In genomic region chr1:127830215-127830921, GRCm38 (mm10) we compare ENCODE assay signal across 18 mouse cellular contexts. TPM values are rescaled to one million over a fixed set of nuclear protein-coding genes. Genes with fewer than 3 reads are reported as not detected.
DNase-seq lines count a peak whose midpoint lies in the region; ATAC-seq lines count a peak whose summit lies in the region.
"Had no signal": no experiment of that assay in that cellular context is flagged by ENCODE, and none has a peak within 500 bp of the region (broad histone marks: within the 10 kb centered on the region; RNA-seq: fewer than 3 reads in every experiment).

No protein-coding gene starts in this region.

- H3K9me3 ChIP-seq in liver, embryonic 11.5 days (ENCODE audit: control insufficient read depth, low read length), result no peaks in the 10 kb centered on the region
- H3K9me3 ChIP-seq in megakaryocyte, embryonic 14.5 days, result no peaks in the 10 kb centered on the region
- no peaks in the 10 kb centered on the region for H3K9me3 ChIP-seq in intestine, embryonic 15.5 days
- H3K9me3 ChIP-seq: forebrain, embryonic 13.5 days; midbrain, embryonic 12.5 days; neural tube, embryonic 12.5 days had no signal

- H3K36me3 ChIP-seq in liver, embryonic 11.5 days (ENCODE audit: control insufficient read depth, insufficient read depth, low read length), result no peaks in the 10 kb centered on the region
- H3K36me3 ChIP-seq in megakaryocyte, embryonic 14.5 days (replicated peaks; ENCODE audit: low read length), result peaks cover 2% of the 10 kb centered on the region
- no peaks in the 10 kb centered on the region for H3K36me3 ChIP-seq in intestine, embryonic 15.5 days
- H3K36me3 ChIP-seq: midbrain, embryonic 12.5 days; neural tube, embryonic 12.5 days had no signal

- DNase-seq in liver, result peak; percentile 10
- no peak for DNase-seq in liver, embryonic 11.5 days (ENCODE audit: low spot score)
- DNase-seq in T-cell, adult 2 months (ENCODE audit: low spot score), result peak; percentile 85
- peak; percentile 78 for DNase-seq in thymus, postnatal 14 days
- no peak for DNase-seq in ovary, postnatal 10 days (ENCODE audit: low spot score)
- DNase-seq: heart, postnatal 36 days; kidney, adult 8-10 months; right cerebral cortex, adult 18-20 months had no signal

- H3K4me1 ChIP-seq in liver, embryonic 11.5 days (replicated peaks; ENCODE audit: control insufficient read depth, insufficient read depth, low read length), result peaks cover 5% of the 10 kb centered on the region; the same call in 1 of the 2 replicates
- H3K4me1 ChIP-seq in megakaryocyte, embryonic 14.5 days, result peaks cover 64% of the 10 kb centered on the region
- H3K4me1 ChIP-seq in intestine, embryonic 15.5 days (replicated peaks), result no peaks in the 10 kb centered on the region
- H3K4me1 ChIP-seq: forebrain, embryonic 13.5 days; midbrain, embryonic 12.5 days; neural tube, embryonic 12.5 days had no signal

- H3K9ac ChIP-seq in liver, embryonic 11.5 days (ENCODE audit: low read depth, low read length), result no peak overlapping the region
- no peak overlapping the region for H3K9ac ChIP-seq in intestine, embryonic 15.5 days
- H3K9ac ChIP-seq: forebrain, embryonic 13.5 days; midbrain, embryonic 12.5 days; neural tube, embryonic 12.5 days had no signal

- H3K4me2 ChIP-seq in liver, embryonic 11.5 days, result no peak overlapping the region
- no peak overlapping the region for H3K4me2 ChIP-seq in intestine, embryonic 15.5 days (replicated peaks)
- H3K4me2 ChIP-seq: forebrain, embryonic 13.5 days; midbrain, embryonic 12.5 days; neural tube, embryonic 12.5 days had no signal

- ATAC-seq in liver, embryonic 11.5 days (replicated peaks; ENCODE audit: low FRiP score), result no peak
- no peak for ATAC-seq in erythroblast, adult 5-6 weeks (replicated peaks; ENCODE audit: low FRiP score, poor library complexity, severe bottlenecking)
- ATAC-seq in intestine, embryonic 15.5 days, result no peak
- ATAC-seq: forebrain, embryonic 13.5 days; lung, postnatal 0 days had no signal

- no peaks in the 10 kb centered on the region for H3K27me3 ChIP-seq in liver, embryonic 11.5 days (replicated peaks; ENCODE audit: control insufficient read depth, insufficient read depth, low read length)
- H3K27me3 ChIP-seq in megakaryocyte, embryonic 14.5 days (replicated peaks), result no peaks in the 10 kb centered on the region
- no peaks in the 10 kb centered on the region for H3K27me3 ChIP-seq in intestine, embryonic 15.5 days (replicated peaks)
- H3K27me3 ChIP-seq: forebrain, embryonic 13.5 days; midbrain, embryonic 12.5 days; neural tube, embryonic 12.5 days had no signal

- H3K4me3 ChIP-seq in liver, embryonic 11.5 days (ENCODE audit: low read depth, low read length), result no peak overlapping the region
- H3K4me3 ChIP-seq in megakaryocyte, embryonic 14.5 days (replicated peaks), result peak overlapping the region; percentile 43
- no peak overlapping the region for H3K4me3 ChIP-seq in intestine, embryonic 15.5 days (replicated peaks)
- H3K4me3 ChIP-seq: forebrain, embryonic 13.5 days; heart, adult 2 months; left cerebral cortex, adult 2 months; midbrain, embryonic 12.5 days; neural tube, embryonic 12.5 days had no signal

- WGBS in liver, embryonic 11.5 days, result 58% methylated on average over 13 of the region's 13 CpGs
- WGBS in intestine, embryonic 15.5 days, result 82% methylated on average over 13 of the region's 13 CpGs

- no peak overlapping the region for H3K27ac ChIP-seq in liver, embryonic 11.5 days (ENCODE audit: low read depth, low read length)
- H3K27ac ChIP-seq in intestine, embryonic 15.5 days, result no peak overlapping the region
- H3K27ac ChIP-seq: forebrain, embryonic 13.5 days; heart, adult 2 months; left cerebral cortex, adult 2 months; midbrain, embryonic 12.5 days; neural tube, embryonic 12.5 days had no signal

RNA-seq across cellular contexts. Expression of gene Map3k19, which starts 24.5 kb away (rescaled TPM):
- not detected in 2 replicates for polyA plus RNA-seq in liver, embryonic 11.5 days (2014; fragmentation: Nextera tagmentation; extraction: Ambion mirVana)
- 0.09 TPM in 1 of 2 replicates, not detected in the other for polyA plus RNA-seq in megakaryocyte, embryonic 14.5 days (2012; ENCODE audit: insufficient read depth, low replicate concordance)
- total RNA-seq in erythroblast, adult 5-6 weeks (2015; ENCODE audit: low replicate concordance), result not detected in 2 replicates
- total RNA-seq in erythroblast, adult 5-6 weeks (2017; ENCODE audit: low replicate concordance), result not detected in 2 replicates
- polyA plus RNA-seq in intestine, embryonic 15.5 days (2015; fragmentation: Nextera tagmentation; extraction: Ambion mirVana), result not detected in 2 replicates
- polyA plus RNA-seq: limb, embryonic 14.5 days; neural tube, embryonic 12.5 days had no signal

RNA-seq across cellular contexts. Expression of gene Rab3gap1, which starts 38.2 kb away (rescaled TPM):
- polyA plus RNA-seq in liver, embryonic 11.5 days (2014; fragmentation: Nextera tagmentation; extraction: Ambion mirVana), result 19.9 and 20.7 TPM in 2 replicates
- polyA plus RNA-seq in megakaryocyte, embryonic 14.5 days (2012; ENCODE audit: insufficient read depth, low replicate concordance), result 10.5 and 30.7 TPM in 2 replicates
- 6.9 and 21.9 TPM in 2 replicates for total RNA-seq in erythroblast, adult 5-6 weeks (2015; ENCODE audit: low replicate concordance)
- total RNA-seq in erythroblast, adult 5-6 weeks (2017; ENCODE audit: low replicate concordance), result 14.0 and 26.8 TPM in 2 replicates
- polyA plus RNA-seq in intestine, embryonic 15.5 days (2015; fragmentation: Nextera tagmentation; extraction: Ambion mirVana), result 20.8 and 22.4 TPM in 2 replicates

RNA-seq across cellular contexts. Expression of gene Ccnt2, which starts 56.4 kb away (rescaled TPM):
- 64.6 and 68.2 TPM in 2 replicates for polyA plus RNA-seq in liver, embryonic 11.5 days (2014; fragmentation: Nextera tagmentation; extraction: Ambion mirVana)
- polyA plus RNA-seq in megakaryocyte, embryonic 14.5 days (2012; ENCODE audit: insufficient read depth, low replicate concordance), result 2.5 and 6.0 TPM in 2 replicates
- 31.7 and 36.8 TPM in 2 replicates for total RNA-seq in erythroblast, adult 5-6 weeks (2015; ENCODE audit: low replicate concordance)
- total RNA-seq in erythroblast, adult 5-6 weeks (2017; ENCODE audit: low replicate concordance), result 47.3 and 56.5 TPM in 2 replicates
- 57.1 and 57.7 TPM in 2 replicates for polyA plus RNA-seq in intestine, embryonic 15.5 days (2015; fragmentation: Nextera tagmentation; extraction: Ambion mirVana)

Comparison
In these comparisons a context has a peak if more than half of its experiments do, and no peak if none do; other contexts are left out.
1. DNase-seq: peak in liver (single experiment), T-cell, adult 2 months (single experiment) and thymus, postnatal 14 days (single experiment); none in liver, embryonic 11.5 days (single experiment) and ovary, postnatal 10 days (single experiment).